Mouse (Mus musculus) hindbrain, embryonic 10.5 days (tissue): ENCODE measurements around the gene Clec16a. TPM values are rescaled to one million over a fixed set of nuclear protein-coding genes. Genes with fewer than 3 reads are reported as not detected.

Experiments
- DNase-seq: peaks from one replicate; pipeline ENCODE4 v3.0.0-alpha.2; 2017; ENCODE audit warnings: low spot score
- H3K27ac ChIP-seq: fragments of 300-500 bp; sonication (generic); 2 replicates; pipeline ENCODE4 v1.5.1; 2016; ENCODE audit warnings: mild to moderate bottlenecking, moderate library complexity
- H3K27me3 ChIP-seq: fragments of 300-500 bp; sonication (generic); 2 replicates; pipeline ENCODE4 v1.6.1; 2016; ENCODE audit warnings: mild to moderate bottlenecking; ENCODE audit not compliant: poor library complexity, insufficient read depth, severe bottlenecking
- H3K36me3 ChIP-seq: fragments of 300-500 bp; sonication (generic); 2 replicates; pipeline ENCODE4 v1.6.1; 2016; ENCODE audit warnings: mild to moderate bottlenecking, moderate library complexity
- H3K4me1 ChIP-seq: fragments of 300-500 bp; sonication (generic); replicated peaks from 2 replicates; pipeline ENCODE4 v1.6.1; 2016; ENCODE audit warnings: mild to moderate bottlenecking
- H3K4me3 ChIP-seq: fragments of 300-500 bp; sonication (generic); 2 replicates; pipeline ENCODE4 v1.5.1; 2016; ENCODE audit warnings: mild to moderate bottlenecking, moderate library complexity
- H3K9me3 ChIP-seq: fragments of 300-500 bp; sonication (generic); 2 replicates; pipeline ENCODE4 v1.6.1; 2016; ENCODE audit warnings: mild to moderate bottlenecking, moderate library complexity
- WGBS: fragments of 180-500 bp; shearing (Covaris S2); methylation state at CpG from one replicate; pipeline ENCODE4 v1.1.7; 2016; 5-methylcytosine and 5-hydroxymethylcytosine counted together
- polyA plus RNA-seq: library from polyadenylated mRNA; unstranded; fragments of >200 nt; fragmentation: Nextera tagmentation; extraction: Ambion mirVana; gene quantifications from 2 replicates; pipeline ENCODE4 v1.2.1, GENCODE M21; 2016

Gene Clec16a
- polyA plus RNA-seq, 1 experiment from 2014 or later, result 35.0 TPM

- H3K27ac ChIP-seq, result no peak overlapping the region
- H3K36me3 ChIP-seq, result no peaks in the 10 kb centered on the region
- H3K27me3 ChIP-seq, result no peaks in the 10 kb centered on the region
- 88% methylated on average over 12 of the region's 12 CpGs for WGBS
- peaks cover 15% of the 10 kb centered on the region for H3K4me1 ChIP-seq
- DNase-seq, result no peak
- no peak overlapping the region for H3K4me3 ChIP-seq
- H3K9me3 ChIP-seq, result no peaks in the 10 kb centered on the region
Measured at GRCm38 (mm10) chr16:10663890-10664731, 119.0 kb downstream of the Clec16a start.

- H3K4me3 ChIP-seq, result no peak overlapping the region
- DNase-seq, result no peak
- no peaks in the 10 kb centered on the region for H3K36me3 ChIP-seq
- no peaks in the 10 kb centered on the region for H3K27me3 ChIP-seq
- 66% methylated on average over 12 of the region's 12 CpGs for WGBS
- peak overlapping the region; percentile 9; the same call in 1 of the 2 replicates for H3K27ac ChIP-seq
- peaks cover 24% of the 10 kb centered on the region for H3K4me1 ChIP-seq
- no peaks in the 10 kb centered on the region for H3K9me3 ChIP-seq
Measured at GRCm38 (mm10) chr16:10664921-10665894, 120.1 kb downstream of the Clec16a start.

- DNase-seq, result no peak
- Histone ChIP-seq H3K9me3 (no peaks in the 10 kb centered on the region), H3K27me3 (no peaks in the 10 kb centered on the region), H3K27ac (no peak overlapping the region), H3K36me3 (no peaks in the 10 kb centered on the region), H3K4me3 (no peak overlapping the region), H3K4me1 (peaks cover 24% of the 10 kb centered on the region)
- 90% methylated on average over 3 of the region's 3 CpGs for WGBS
Measured at GRCm38 (mm10) chr16:10666766-10667165, 121.6 kb downstream of the Clec16a start.

- Histone ChIP-seq H3K4me3 (no peak overlapping the region), H3K9me3 (no peaks in the 10 kb centered on the region), H3K4me1 (peaks cover 30% of the 10 kb centered on the region), H3K27ac (0 out of 2 replicates have a peak overlapping the region, but pooled peaks have one; percentile 54), H3K36me3 (no peaks in the 10 kb centered on the region), H3K27me3 (no peaks in the 10 kb centered on the region)
- DNase-seq, result no peak
- WGBS, result 72% methylated on average over 8 of the region's 8 CpGs
Measured at GRCm38 (mm10) chr16:10668453-10668852, 123.3 kb downstream of the Clec16a start.

GRCm38 (mm10) chr16:10668991-10669703, 124.0 kb downstream of the Clec16a start:
- Histone ChIP-seq H3K9me3 (no peaks in the 10 kb centered on the region), H3K27me3 (no peaks in the 10 kb centered on the region), H3K4me1 (peaks cover 30% of the 10 kb centered on the region), H3K36me3 (no peaks in the 10 kb centered on the region), H3K4me3 (no peak overlapping the region), H3K27ac (no peak overlapping the region)
- WGBS, result 85% methylated on average over 7 of the region's 7 CpGs
- no peak for DNase-seq

GRCm38 (mm10) chr16:10669936-10670335, 124.8 kb downstream of the Clec16a start:
- Histone ChIP-seq H3K9me3 (no peaks in the 10 kb centered on the region), H3K27ac (no peak overlapping the region), H3K4me1 (peaks cover 30% of the 10 kb centered on the region), H3K36me3 (no peaks in the 10 kb centered on the region), H3K4me3 (no peak overlapping the region), H3K27me3 (no peaks in the 10 kb centered on the region)
- 60% methylated on average over 3 of the region's 3 CpGs for WGBS
- DNase-seq, result no peak

- Histone ChIP-seq H3K36me3 (no peaks in the 10 kb centered on the region), H3K9me3 (no peaks in the 10 kb centered on the region), H3K27ac (no peak overlapping the region), H3K27me3 (no peaks in the 10 kb centered on the region), H3K4me3 (no peak overlapping the region), H3K4me1 (peaks cover 18% of the 10 kb centered on the region)
- no peak for DNase-seq
Measured at GRCm38 (mm10) chr16:10672490-10672889, 127.4 kb downstream of the Clec16a start.

GRCm38 (mm10) chr16:10674020-10674419, 128.9 kb downstream of the Clec16a start:
- H3K27me3 ChIP-seq, result no peaks in the 10 kb centered on the region
- no peak overlapping the region for H3K4me3 ChIP-seq
- 64% methylated on average over 2 of the region's 2 CpGs for WGBS
- no peak for DNase-seq
- no peaks in the 10 kb centered on the region for H3K36me3 ChIP-seq
- no peaks in the 10 kb centered on the region for H3K9me3 ChIP-seq
- no peak overlapping the region for H3K27ac ChIP-seq
- peaks cover 15% of the 10 kb centered on the region for H3K4me1 ChIP-seq

- no peaks in the 10 kb centered on the region for H3K27me3 ChIP-seq
- peaks cover 7% of the 10 kb centered on the region for H3K4me1 ChIP-seq
- WGBS, result 78% methylated on average over 2 of the region's 2 CpGs
- no peak overlapping the region for H3K4me3 ChIP-seq
- DNase-seq, result no peak
- H3K9me3 ChIP-seq, result no peaks in the 10 kb centered on the region
- no peaks in the 10 kb centered on the region for H3K36me3 ChIP-seq
- H3K27ac ChIP-seq, result no peak overlapping the region
Measured at GRCm38 (mm10) chr16:10674957-10675356, 129.8 kb downstream of the Clec16a start.

GRCm38 (mm10) chr16:10675612-10676011, 130.5 kb downstream of the Clec16a start:
- 76% methylated on average over 1 of the region's 1 CpGs for WGBS
- Histone ChIP-seq H3K4me1 (peaks cover 6% of the 10 kb centered on the region; the same call in 1 of the 2 replicates), H3K9me3 (no peaks in the 10 kb centered on the region), H3K27me3 (no peaks in the 10 kb centered on the region), H3K4me3 (no peak overlapping the region), H3K36me3 (no peaks in the 10 kb centered on the region), H3K27ac (no peak overlapping the region)
- DNase-seq, result no peak

GRCm38 (mm10) chr16:10676461-10677066, 131.4 kb downstream of the Clec16a start:
- 73% methylated on average over 3 of the region's 3 CpGs for WGBS
- H3K4me1 ChIP-seq, result peaks cover 6% of the 10 kb centered on the region; the same call in 1 of the 2 replicates

GRCm38 (mm10) chr16:10682521-10682920, 137.4 kb downstream of the Clec16a start:
- H3K36me3 ChIP-seq, result no peaks in the 10 kb centered on the region
- H3K4me3 ChIP-seq, result no peak overlapping the region
- H3K9me3 ChIP-seq, result no peaks in the 10 kb centered on the region
- DNase-seq, result no peak
- no peaks in the 10 kb centered on the region for H3K4me1 ChIP-seq
- no peak overlapping the region for H3K27ac ChIP-seq
- no peaks in the 10 kb centered on the region for H3K27me3 ChIP-seq
- 81% methylated on average over 2 of the region's 2 CpGs for WGBS

More at GRCm38 (mm10) chr16:10676461-10677066, 131.4 kb downstream of the Clec16a start:
- H3K9me3 ChIP-seq, result no peaks in the 10 kb centered on the region
- no peaks in the 10 kb centered on the region for H3K36me3 ChIP-seq
- H3K27me3 ChIP-seq, result no peaks in the 10 kb centered on the region
- H3K4me3 ChIP-seq, result no peak overlapping the region
- no peak overlapping the region for H3K27ac ChIP-seq
- no peak for DNase-seq
